Mouse (Mus musculus): ENCODE results near the gene Yrdc.

Gene Yrdc

DNA sequence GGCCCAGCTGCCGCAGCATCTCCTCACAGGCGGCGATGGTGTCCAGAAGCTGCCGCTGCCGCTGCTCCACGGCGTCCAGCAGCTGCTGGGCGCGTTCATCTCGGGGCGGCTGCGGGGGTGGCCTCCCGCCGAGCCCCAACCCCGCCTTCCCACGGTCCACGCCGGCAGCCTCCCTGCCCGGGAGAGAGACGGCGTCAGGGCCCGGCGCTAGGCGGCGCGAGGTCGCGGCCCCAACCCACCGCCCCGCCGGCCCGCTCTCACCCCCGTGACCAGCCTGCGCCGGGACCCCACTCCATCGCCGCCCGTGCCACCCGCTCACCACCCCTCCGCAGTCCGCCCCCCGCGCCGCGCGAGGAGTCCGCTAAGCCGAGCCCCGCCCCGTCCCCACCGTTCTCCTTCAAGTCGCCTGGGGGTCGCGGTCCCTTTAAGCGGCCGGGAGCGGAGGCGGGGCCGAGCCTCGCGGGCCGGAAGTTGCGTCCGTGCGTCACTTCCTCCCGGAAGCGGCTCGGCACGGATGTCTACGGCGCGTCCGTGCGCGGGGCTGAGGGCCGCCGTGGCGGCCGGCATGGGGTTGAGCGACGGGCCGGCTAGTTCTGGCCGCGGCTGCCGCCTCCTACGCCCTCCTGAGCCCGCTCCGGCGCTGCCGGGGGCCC lies at the start of gene Yrdc:
Gene Yrdc, plus strand, starts transcription at position 419 of the 653 bp plus-strand sequence.
- in situ Hi-C loops (cut with MboI): no loop called here

DNA sequence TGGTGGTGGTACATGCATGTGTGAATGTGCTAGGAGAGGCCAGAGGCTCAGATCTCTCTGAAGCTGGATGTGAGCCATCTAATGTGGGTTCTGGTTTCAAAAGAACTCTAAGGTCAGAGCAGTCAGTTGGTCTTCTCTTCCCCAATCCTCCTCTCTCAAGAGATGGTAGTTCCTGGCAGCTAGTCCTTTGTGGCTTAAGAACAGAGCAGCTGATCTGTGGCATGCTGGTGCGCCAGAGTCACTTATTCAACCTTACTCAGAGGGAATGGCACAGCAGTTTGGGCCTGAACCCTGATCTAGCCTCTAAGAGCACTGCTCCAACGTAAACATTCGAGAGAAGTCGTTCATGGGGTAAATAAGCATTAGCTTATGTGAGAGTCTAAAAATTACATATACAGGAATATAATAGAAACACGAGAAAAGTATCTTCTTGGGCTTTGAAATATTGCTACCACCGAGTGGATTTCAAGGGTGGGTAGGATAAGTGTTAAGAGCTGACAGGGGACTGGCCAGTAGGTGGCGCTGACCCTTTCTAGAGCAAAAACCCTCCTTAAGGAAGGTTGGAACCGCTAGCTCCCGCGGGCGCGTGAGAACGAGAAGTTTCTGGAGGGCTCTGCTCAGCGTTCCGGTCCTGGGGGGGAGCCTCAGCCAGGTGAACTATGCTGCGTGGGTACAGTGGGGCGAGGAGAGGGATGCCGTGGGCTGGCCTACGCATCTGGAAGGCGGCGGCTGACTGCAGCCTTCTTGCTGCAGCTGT lies 48.7 kb upstream of the Yrdc start, which contains the start of gene Mtf1:
Gene Mtf1, plus strand, starts transcription at position 553 of the 757 bp plus-strand sequence.
- in situ Hi-C loops (cut with MboI): no loop called here

DNA sequence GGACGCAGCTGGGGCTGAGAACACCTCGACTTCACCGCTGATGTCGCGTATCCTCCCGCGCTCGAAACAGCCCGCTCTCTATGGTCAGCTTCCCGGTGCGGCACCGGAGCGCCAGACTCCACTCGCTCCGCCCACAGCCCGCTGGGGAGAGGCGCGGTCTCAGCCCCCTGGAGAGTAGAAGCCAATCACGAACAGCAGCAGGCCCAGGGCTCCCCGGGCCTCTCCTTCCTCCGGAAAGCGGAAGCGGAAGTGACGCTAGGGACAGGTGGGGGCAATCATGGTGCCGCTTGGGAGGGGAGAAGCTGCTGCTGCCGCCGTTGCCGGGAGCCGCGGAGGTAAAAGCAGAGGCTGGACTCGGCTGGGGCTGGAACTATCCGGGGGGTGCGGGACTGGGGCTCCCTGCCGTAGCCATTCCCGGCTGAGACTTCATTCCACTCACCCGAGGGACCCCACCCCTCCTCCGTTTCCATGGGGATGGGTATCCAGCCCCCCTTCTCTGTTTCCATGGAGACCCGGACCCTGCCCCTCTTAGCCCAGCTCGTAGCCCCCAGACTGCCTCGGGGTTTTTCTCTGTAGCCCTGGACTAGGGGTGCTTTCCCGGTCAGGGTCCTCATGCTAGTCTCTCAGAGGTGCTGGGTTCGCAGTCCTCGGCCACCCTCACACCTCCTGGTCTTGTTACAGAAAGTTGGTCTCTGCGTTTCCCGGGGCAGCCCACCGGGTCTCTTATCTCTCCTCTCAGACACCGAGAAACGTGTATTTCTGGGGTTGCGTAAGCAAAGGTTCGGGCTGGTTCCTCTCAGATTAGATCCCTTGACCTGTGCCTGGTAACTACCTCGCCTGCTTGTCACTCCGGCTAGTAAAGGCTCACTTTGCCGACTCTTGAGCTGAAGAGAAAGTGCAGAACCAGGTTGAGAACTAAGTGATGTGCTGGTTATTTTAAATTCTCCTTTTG lies 47.9 kb upstream of the Yrdc start:
- in situ Hi-C loops (cut with MboI): no loop called here

DNA sequence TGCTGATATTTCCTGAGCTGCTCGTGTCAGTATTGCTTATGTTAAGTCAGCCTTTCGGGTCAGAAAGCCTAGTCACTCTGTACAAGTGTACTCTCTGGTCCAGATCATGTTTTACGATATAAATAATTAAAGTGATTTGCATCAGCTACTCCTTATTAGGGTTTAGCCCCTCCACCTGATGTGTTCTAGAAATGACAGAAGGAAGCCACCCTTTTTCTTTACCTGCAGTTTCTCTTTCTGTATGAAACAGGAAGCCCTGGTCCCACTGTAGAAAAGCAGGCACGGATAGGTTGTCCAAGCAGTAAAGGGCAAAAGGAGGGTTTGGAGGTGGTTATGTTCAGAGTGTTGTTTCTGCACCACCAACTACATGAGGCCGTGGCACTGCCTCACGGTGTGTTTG lies 47.1 kb upstream of the Yrdc start:
- in situ Hi-C loops (cut with MboI): no loop called here

DNA sequence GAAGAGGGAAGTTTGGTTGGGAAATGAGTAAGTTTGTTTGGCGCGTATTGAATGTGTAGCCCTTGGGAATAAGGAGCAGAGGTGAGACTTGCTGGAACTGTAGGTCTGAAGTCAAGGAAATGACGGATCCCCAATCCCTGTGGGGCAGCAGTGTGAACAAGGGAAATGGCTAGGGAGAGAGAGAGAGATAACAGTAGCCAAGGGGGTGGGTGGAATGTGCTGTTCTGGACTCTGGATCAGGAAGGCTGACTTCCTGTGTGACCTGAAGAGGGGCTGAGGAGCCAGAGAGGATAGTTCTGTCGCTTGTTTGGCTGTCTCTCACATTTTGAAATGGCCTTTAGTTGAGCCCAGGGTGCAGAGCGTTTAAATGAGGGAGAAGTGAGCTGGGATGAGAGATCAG lies 42.0 kb upstream of the Yrdc start:
- in situ Hi-C loops (cut with MboI): no loop called here

GRCm38 (mm10) chr4:124809136-124809883 lies 41.2 kb upstream of the Yrdc start:
- in situ Hi-C loops (cut with MboI): no loop called here

- in situ Hi-C loops (cut with MboI): no loop called here
Measured at GRCm38 (mm10) chr4:124810056-124810455, 40.4 kb upstream of the Yrdc start.

- in situ Hi-C loops (cut with MboI): no loop called here
Measured at GRCm38 (mm10) chr4:124811347-124811975, 39.0 kb upstream of the Yrdc start.

GRCm38 (mm10) chr4:124815901-124816300 lies 34.6 kb upstream of the Yrdc start:
- in situ Hi-C loops (cut with MboI): no loop called here

GRCm38 (mm10) chr4:124817803-124818202 lies 32.7 kb upstream of the Yrdc start:
- in situ Hi-C loops (cut with MboI): no loop called here

- in situ Hi-C loops (cut with MboI): no loop called here
Measured at GRCm38 (mm10) chr4:124818832-124819231, 31.6 kb upstream of the Yrdc start.

GRCm38 (mm10) chr4:124824967-124825366 lies 25.5 kb upstream of the Yrdc start:
- in situ Hi-C loops (cut with MboI): no loop called here

- in situ Hi-C loops (cut with MboI): no loop called here
Measured at GRCm38 (mm10) chr4:124825371-124825965, 25.0 kb upstream of the Yrdc start.

DNA sequence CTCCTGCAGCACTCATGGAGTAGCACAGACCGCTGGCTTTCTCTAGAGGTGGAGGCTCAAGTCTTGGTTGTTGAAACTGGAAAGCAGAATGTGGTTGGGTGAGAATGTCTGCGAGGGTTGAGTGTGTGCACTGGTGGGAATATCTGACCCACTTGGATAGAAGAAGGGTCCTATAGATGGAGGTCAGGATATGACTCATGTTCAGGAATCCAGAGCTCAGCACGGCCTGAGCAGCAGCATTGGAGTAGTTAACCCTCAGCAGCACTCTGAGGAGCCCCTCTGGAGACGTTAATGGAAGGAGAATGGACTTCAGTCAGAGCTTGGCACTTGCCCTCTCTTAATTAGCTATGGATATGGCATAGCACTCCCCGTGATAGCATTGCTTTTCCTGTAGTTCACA lies 20.8 kb upstream of the Yrdc start:
- in situ Hi-C loops (cut with MboI): no loop called here

GRCm38 (mm10) chr4:124832796-124833195 lies 17.7 kb upstream of the Yrdc start:
- in situ Hi-C loops (cut with MboI): no loop called here

DNA sequence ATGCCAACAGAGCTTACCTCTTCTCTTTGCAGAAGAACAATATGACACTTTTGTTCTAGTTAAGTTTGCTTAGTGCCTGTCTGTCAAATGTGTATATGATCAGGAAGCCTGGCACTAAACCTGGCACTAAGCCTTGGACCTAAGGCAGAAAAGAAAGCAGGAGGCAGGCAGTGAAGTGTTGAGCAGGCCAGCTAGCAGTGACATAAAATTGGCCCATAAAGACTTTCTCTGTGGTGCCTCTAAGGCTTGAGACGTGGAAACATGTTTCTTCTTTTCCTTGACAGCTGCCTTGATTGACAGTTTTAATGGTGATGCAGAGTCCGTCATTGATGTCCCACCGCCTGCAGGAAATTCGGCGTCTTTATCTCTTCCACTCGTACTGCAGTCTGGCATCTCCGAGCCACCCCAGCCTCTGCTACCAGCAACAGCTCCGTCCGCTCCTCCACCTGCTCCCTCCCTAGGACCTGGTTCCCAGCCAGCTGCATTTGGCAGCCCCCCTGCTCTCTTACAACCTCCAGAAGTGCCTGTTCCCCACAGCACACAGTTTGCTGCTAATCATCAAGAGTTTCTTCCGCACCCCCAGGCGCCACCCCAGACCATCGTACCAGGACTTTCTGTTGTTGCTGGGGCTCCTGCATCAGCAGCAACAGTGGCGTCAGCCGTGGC lies 12.3 kb upstream of the Yrdc start:
- in situ Hi-C loops (cut with MboI): no loop called here

DNA sequence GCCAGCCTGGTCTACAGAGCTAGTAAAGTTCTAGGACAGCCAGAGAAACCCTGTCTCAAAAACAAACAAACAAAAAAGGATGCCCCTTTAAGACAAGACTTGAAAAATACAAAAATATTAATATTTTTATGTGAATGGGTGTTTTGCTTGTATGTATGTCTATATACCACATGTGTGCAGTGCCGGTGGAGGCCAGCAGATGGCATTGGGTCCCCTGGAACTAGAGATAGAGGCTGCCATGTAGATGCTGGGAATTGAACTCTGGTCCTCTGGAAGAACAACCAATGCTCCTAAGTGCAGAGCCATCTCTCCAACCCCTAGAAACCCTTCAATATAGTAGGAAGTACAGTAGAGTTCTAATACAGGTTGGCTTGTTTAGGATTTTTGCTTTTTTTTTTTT lies 9.5 kb upstream of the Yrdc start:
- in situ Hi-C loops (cut with MboI): no loop called here

DNA sequence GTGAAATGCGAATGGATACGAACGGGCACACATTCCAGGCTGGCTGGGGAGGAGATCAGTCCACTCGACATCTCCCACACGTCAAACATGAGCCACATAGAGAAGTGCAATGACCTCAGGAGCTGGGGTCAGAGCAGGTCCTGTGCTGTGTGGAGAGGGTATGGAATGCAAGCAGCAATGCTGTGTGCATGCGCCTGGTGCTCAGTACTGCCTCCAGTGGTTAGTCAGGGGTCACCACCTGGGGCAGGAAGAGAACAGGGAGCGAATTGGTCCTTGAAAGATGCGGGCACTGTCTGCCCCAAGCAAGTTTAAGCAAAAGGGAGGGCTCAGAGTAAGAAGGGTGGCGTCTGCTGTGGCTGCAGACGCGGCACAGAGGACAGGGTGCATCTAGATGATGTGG lies 7.0 kb upstream of the Yrdc start:
- in situ Hi-C loops (cut with MboI): no loop called here

GRCm38 (mm10) chr4:124847573-124847972 lies 2.9 kb upstream of the Yrdc start:
- in situ Hi-C loops (cut with MboI): no loop called here

- in situ Hi-C loops (cut with MboI): no loop called here
Measured at GRCm38 (mm10) chr4:124849631-124850260, 733 bp upstream of the Yrdc start.
